Mouse (Mus musculus) urinary bladder, postnatal 10 days (tissue): ENCODE results near the gene Dad1.

ENCODE experiments used
- DNase-seq: peaks from one replicate; pipeline ENCODE4 v3.0.0; 2022; ENCODE audit warnings: low spot score

Gene Dad1

DNA sequence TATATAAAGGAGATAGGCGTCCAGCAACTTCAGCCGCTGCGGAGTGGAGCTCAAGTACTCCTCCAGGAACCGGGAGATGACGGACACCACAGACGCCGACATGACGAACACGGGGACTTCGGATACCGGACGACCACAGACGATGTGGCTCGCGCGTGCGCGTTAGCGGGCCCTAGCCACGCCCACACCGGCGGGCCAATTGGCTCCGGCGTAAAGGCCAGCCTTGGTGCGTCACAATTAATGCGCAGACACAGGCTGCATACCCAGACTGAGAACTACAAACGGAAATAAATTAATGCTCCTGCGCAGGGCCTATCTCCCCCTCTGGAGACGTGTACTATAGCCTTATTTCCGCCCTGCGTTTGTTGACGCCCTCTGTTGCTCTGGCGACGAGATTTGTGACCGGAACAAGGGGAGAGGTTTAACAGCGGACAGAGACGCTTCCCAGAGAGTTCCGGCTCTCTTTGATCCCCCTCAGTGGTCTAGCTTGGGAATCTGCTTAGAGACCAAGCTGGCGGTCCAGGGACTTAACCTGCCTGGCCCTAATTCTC is at the start of gene Dad1, which contains the start of gene Abhd4:
TSS of gene Dad1 (minus strand) at position 364 of the 551 bp plus-strand sequence.
TSS of gene Abhd4 (plus strand) at position 448 of the 551 bp plus-strand sequence.
- peak; percentile 91 for DNase-seq

- no peak for DNase-seq
These were observed 46.8 kb upstream of the Dad1 start for GRCm38 (mm10) chr14:54300676-54301075.

DNA sequence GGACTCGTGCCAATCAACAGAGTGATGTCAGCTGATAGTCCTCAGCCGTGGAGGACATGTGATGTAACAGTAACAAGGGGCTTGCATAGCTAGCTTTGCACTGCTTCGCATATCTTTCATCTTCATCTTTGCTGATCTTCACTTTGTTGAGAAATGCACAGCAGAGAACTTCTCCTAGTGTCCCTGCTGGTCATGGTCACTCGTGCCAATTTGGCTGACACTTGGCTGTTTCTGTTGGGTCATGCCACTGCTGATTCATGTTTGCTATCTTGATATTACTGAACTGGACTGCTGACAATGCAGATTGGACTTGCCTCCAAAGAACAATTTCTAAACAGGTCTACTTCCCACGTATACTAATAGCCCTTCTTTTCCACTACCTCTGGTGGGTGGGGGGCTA is 46.2 kb upstream of the Dad1 start:
- no peak for DNase-seq

DNA sequence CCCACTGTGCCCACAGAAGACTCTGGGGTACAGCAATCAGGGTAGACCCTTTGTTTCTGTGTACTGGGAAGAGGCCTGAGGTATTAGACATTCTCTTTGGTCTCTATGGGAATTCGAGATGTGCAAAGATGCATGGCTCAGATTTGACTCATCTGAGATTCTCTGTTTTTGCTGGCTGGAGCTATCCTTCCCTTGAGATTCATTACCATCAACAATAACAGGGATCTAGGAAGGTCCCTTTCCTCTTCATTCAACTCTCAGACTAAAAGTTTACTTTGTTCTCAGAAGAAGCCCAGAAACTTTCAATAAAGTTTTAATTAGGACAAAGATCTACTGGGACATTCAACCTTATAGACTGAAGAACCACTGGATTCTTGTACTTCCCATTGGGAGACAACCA is 30.9 kb upstream of the Dad1 start, which contains the start of gene Olfr49:
TSS of gene Olfr49 (minus strand) at position 101 of the 400 bp plus-strand sequence.
- no peak for DNase-seq

DNA sequence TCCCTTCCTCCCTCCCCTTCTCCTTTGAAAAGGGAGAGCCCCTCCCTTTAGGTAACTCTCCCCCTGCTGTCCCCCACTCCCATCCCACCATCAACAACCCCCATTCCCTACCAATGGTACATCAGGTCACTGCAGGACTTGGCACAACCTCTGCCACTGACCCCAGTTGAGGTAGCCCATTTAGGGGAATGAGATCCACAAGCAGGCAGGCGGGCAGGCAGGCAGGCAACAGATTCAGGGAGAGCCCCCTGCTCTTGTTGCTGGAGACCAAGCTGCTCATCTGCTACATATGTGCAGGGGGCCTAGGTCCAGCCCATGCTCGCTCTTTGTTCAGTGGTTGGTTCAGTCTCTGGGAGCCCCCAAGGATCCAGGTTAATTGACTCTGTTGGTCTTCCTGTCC is 22.5 kb upstream of the Dad1 start:
- DNase-seq, result no peak

DNA sequence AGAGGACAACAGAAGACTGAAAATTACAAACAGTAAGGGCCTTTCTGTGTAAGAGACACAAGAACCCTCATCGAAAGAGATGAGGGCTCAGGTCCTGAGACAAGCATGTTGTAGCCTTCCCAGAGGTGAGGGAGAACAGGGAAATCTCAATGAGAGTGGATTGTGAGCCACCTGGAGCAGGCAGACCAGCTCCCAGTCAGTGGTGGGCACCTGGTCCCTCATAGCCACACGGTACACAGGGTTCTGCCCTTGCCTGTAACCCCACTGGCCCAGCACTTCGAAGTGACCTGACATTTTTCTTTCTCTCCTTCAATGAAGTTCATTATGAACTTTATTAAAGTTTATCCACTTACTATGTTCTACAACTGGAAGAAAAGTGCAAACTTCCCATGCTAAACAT is 18.8 kb upstream of the Dad1 start:
- DNase-seq, result no peak

GRCm38 (mm10) chr14:54271976-54272606 is 18.2 kb upstream of the Dad1 start:
- no peak for DNase-seq

DNA sequence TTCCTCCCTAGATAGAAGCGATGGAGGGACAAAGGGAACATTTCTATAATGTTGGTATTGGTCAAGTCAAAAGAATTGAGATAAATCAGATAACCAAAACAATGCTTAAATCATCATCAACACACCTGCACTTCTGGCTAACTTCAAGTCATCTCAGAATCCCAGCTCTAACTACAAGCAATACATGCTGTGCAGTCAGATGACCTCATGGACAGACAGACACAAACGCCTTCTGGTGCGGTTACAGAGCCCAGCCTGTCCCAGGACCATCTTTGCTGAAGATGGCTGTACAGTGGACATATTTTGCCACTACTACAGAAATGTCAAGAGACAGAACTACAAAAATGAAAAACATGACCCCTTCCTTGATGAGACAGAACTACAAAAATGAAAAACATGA is 16.5 kb upstream of the Dad1 start:
- DNase-seq, result no peak

DNA sequence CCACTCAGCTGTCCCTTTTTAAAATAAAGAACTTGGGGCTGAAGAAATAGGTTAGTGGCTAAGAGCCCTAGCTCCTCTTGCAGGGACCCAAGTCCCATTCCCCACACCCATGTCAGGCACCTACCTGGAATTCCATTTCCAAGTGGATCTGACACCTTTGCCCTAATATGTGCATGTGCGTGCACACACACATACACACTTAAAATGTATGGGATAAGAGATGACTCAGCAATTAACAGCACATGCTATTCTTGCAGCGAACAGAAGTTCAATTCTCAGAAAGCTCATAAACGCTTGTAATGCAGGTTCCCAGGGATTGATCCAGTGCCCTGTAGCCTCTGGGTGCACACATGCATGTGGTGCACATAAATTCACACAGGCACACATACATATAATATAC is 15.7 kb upstream of the Dad1 start:
- DNase-seq, result no peak

- DNase-seq, result no peak
These were observed 14.1 kb upstream of the Dad1 start for GRCm38 (mm10) chr14:54267966-54268365.

- no peak for DNase-seq
These were observed 12.0 kb upstream of the Dad1 start for GRCm38 (mm10) chr14:54265951-54266350.

DNA sequence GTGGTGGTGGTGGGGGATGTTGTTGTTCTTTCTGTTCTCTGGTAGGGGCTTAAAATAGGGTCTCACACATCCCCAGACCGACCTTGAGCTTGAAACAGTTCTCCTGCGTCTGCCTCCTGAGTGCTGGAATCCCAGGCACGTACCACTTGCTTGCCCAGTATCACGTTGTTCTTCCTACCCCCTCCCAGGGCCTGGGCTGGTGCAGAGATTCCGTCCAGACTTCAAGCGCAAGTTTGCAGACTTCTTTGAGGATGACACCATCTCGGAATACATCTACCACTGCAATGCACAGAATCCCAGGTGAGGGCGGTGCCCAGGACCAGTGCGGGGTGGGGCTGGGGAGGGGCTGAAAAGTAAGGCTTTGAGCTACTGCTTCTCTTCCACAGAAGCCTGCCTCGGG is 11.2 kb upstream of the Dad1 start:
- no peak for DNase-seq

- no peak for DNase-seq
These were observed 10.3 kb upstream of the Dad1 start for GRCm38 (mm10) chr14:54264231-54264630.

DNA sequence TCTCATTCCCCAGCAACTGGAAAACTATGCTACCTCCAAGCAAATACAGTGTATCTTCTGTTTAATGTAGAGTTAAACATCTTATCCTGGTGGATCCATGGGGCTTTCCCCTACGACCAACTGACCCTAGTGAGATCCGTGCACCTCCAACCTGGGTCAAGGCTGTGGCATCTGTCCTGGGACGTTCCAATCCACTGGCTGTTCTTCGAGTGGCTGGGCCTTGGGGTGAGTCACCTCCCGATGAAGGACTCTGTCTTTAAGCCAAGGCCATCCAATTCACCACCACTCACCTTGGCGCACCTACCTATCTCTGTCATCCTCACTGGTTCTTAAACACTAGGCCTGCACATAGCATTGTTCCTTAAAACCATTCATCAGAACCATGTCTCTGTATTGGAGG is 9.2 kb upstream of the Dad1 start:
- no peak for DNase-seq

DNA sequence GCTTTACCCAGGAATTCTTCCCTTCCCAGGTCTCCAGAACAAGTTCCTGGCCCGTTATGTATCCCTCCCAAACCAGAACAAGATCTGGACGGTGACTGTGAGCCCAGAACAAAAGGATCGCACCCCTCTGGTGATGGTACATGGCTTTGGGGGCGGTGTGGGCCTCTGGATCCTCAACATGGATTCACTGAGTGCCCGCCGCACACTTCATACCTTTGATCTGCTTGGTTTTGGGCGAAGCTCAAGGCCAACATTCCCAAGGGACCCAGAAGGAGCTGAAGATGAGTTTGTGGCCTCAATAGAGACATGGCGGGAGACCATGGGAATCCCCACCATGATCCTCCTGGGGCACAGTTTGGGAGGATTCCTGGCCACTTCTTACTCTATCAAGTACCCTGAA is 8.7 kb upstream of the Dad1 start:
- DNase-seq, result no peak

DNA sequence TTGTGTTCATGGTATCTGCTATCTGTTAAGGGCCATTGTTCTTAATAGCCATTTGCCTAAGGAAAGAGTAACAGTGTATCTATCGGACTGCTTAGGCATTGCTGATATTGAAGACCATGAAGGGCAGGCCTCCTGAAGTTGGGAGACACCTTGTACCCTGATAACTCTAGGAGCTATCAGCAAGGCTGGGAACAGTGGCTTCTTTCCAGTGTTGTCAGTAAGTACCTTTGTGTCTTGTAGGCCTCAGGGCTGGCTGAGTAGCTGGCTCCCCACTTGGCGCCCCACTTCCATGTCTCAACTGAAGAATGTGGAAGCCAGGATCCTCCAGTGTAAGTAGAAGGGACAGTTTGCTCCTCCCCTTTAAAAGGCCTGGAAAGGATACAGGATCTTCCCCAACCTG is 7.5 kb upstream of the Dad1 start:
- no peak for DNase-seq

DNA sequence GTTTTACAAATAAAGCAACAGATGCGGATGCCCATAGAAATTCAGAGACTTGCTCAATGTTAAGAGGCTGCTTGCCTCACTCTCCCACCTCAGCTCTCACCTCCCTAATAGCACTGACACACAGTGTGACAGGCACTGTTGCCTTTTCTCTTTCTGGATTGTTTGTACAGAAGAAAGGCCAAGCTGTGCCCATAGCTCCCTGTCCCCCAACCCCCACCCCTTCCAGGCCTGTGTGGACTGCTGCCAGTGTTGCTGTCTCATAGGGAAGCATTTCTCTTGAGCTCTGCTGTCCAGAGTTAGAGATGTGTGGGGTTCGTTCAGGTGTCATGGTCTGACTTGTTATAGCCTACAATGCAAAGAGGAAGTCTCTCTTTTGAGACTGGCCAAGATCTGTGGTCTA is 6.3 kb upstream of the Dad1 start:
- DNase-seq, result no peak

GRCm38 (mm10) chr14:54259722-54260085 is 5.8 kb upstream of the Dad1 start:
- no peak for DNase-seq

DNA sequence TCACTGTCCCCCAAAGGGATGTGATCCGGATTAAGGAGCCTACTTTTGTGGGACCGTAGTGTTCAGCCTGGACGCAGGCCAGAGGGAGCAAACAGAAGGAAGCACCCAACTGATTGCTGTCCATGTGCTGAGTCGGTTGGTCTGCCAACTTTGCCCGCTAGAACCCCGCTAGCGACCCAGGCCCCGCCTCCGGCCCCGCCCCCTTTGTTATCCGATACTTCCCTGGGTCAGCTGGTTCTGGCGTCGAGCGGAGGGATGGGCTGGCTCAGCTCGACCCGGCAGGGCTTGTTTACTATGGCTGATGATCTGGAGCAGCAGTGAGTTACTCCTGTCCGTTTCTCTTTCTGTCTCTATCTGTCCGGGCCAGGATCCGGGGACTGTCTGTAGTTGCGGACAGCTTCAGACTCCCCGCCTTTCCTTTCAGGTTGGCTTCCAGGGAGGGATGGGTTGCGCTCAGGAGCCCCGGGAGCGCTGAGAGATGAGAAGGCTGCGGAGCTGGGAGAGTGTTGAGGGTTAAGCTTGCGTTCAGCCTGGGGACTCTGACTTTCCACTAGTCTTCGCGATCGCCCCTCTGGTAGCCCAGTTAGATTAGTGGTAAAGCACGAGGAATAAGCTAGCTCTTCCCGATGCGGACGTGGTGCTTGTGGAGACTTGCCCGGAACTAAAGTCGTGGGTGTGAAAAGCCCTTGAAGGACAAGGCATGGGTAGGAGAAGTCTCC is 5.3 kb upstream of the Dad1 start:
- DNase-seq, result peak; percentile 83

DNA sequence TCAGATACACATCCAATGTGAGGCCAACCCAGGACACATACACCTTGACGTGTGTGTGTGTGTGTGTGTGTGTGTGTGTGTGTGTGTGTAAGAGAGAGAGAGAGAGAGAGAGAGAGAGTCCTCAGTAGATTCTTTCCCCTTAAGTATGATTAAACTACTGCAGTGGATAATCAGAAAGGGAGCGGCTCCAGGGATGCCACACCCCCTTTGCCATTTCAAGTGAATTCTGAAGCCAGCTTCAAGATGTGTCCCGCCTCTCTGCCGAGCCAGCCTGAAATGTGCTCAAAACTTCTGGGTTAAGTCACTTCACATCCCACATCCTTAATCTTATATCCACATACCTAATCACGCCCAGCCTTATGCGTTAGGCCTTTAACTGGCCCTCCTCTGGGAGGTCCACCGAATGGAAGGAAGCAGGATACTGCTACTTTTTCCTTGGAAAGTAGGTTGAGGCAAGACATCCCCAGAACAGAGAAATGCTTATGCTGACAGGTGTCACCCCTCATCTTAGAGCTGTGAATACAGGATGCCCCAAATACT is 4.3 kb upstream of the Dad1 start:
- DNase-seq, result no peak

GRCm38 (mm10) chr14:54254670-54255202 is 832 bp upstream of the Dad1 start:
- no peak for DNase-seq

GRCm38 (mm10) chr14:54250122-54250521 is 3.8 kb downstream of the Dad1 start:
- no peak for DNase-seq

DNA sequence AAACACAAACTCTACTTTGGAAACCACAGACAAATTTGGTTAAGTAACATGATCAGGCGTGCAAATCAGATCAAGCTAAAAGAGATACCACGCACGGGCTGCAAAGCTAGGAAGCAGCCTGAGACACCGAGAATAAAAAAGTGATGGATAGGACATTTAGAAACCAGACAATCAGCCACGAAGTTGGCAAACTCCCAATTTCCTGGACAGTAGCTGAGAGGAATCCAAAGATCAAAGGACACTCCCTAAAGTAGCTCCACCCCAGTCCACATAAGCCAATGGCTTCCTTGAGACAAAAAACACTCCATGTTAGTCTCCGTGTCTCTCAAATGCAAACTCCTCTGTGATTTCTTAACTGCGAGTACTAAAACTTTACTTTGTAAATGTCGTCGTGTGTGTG is 4.6 kb downstream of the Dad1 start:
- DNase-seq, result no peak
